Mouse (Mus musculus) MEL (cell line): ENCODE data around the gene Kank1. TPM values are rescaled to one million over a fixed set of nuclear protein-coding genes. Genes with fewer than 3 reads are reported as not detected.

Experiments used
- DNase-seq: peaks from one replicate; pipeline ENCODE4 v3.0.0; 2011; ENCODE audit warnings: low read depth, low spot score
- H3K27ac ChIP-seq: 2 replicates; pipeline ENCODE4 v1.5.1; 2012; ENCODE audit warnings: low read depth, mild to moderate bottlenecking, control low read depth, low read length, moderate library complexity; ENCODE audit not compliant: control insufficient read depth
- H3K27me3 ChIP-seq, 2 experiments: fragments of 150-350 bp in 1 of 2; sonication (generic) in 1 of 2; 2 replicates each; pipeline ENCODE4 v1.6.1; 2012; ENCODE audit warnings: low read length in 2 of 2, mild to moderate bottlenecking in 2 of 2, improper control_type of control experiment in 1 of 2, moderate library complexity in 1 of 2; ENCODE audit not compliant: insufficient read depth in 2 of 2, control insufficient read depth in 1 of 2
- H3K36me3 ChIP-seq, 2 experiments: 2 replicates each; pipeline ENCODE4 v1.6.1; 2012 to 2014; ENCODE audit warnings: low read length in 2 of 2, improper control_type of control experiment in 1 of 2, inconsistent platforms in 1 of 2, mild to moderate bottlenecking in 1 of 2; ENCODE audit not compliant: insufficient read depth in 2 of 2, control insufficient read depth in 1 of 2
- H3K4me1 ChIP-seq, 2 experiments: fragments of 150-350 bp in 1 of 2; sonication (generic) in 1 of 2; 2 replicates each; pipeline ENCODE4 v1.6.1; 2012; ENCODE audit warnings: low read length in 2 of 2, improper control_type of control experiment in 1 of 2, mild to moderate bottlenecking in 1 of 2; ENCODE audit not compliant: insufficient read depth in 2 of 2, control insufficient read depth in 1 of 2
- H3K4me3 ChIP-seq, 2 experiments: fragments of 150-350 bp in 1 of 2; sonication (generic) in 1 of 2; 2 replicates each; pipeline ENCODE4 v1.5.1; 2012; ENCODE audit warnings: low read depth in 2 of 2, low read length in 2 of 2, mild to moderate bottlenecking in 2 of 2, moderate library complexity in 2 of 2, control low read depth in 1 of 2, improper control_type of control experiment in 1 of 2; ENCODE audit not compliant: control insufficient read depth in 1 of 2, insufficient read depth in 1 of 2
- H3K79me2 ChIP-seq: 2 replicates; pipeline ENCODE4 v1.6.1; 2012; ENCODE audit warnings: mild to moderate bottlenecking, low read length, moderate library complexity; ENCODE audit not compliant: control insufficient read depth, poor library complexity, insufficient read depth
- H3K9ac ChIP-seq: 2 replicates; pipeline ENCODE4 v1.6.1; 2012; ENCODE audit warnings: low read depth, mild to moderate bottlenecking, control low read depth, low read length, moderate library complexity; ENCODE audit not compliant: control insufficient read depth, poor library complexity, severe bottlenecking
- H3K9me3 ChIP-seq: fragments of 150-350 bp; sonication (generic); replicated peaks from 2 replicates; pipeline ENCODE4 v1.6.1; 2012; ENCODE audit warnings: mild to moderate bottlenecking, low read length, improper control_type of control experiment, moderate library complexity; ENCODE audit not compliant: insufficient read depth
- CHD1 ChIP-seq: IDR thresholded peaks from 2 replicates; pipeline ENCODE4 v1.6.1; 2012; ENCODE audit warnings: low read depth, mild to moderate bottlenecking, inconsistent platforms, low read length, improper control_type of control experiment
- CTCF ChIP-seq, 3 experiments: IDR thresholded peaks in 2 of 3; conservative IDR thresholded peaks in 1 of 3; 2 replicates each; pipeline ENCODE4 v1.5.1; 2011 to 2012; ENCODE audit warnings: low read length in 3 of 3, low read depth in 2 of 3, mild to moderate bottlenecking in 2 of 3, improper control_type of control experiment in 1 of 3, inconsistent platforms in 1 of 3, mixed read lengths in 1 of 3, moderate library complexity in 1 of 3; ENCODE audit not compliant: control insufficient read depth in 1 of 3, insufficient read depth in 1 of 3, poor library complexity in 1 of 3, severe bottlenecking in 1 of 3
- ETS1 ChIP-seq: IDR thresholded peaks from 2 replicates; pipeline ENCODE4 v1.6.1; 2012; ENCODE audit warnings: low read depth, mild to moderate bottlenecking, inconsistent platforms, low read length, improper control_type of control experiment, moderate library complexity
- GABPA ChIP-seq: IDR thresholded peaks from 2 replicates; pipeline ENCODE4 v1.6.1; 2012; ENCODE audit warnings: low read depth, mild to moderate bottlenecking, inconsistent platforms, low read length, improper control_type of control experiment, moderate library complexity
- GATA1 ChIP-seq: IDR thresholded peaks from 2 replicates; pipeline ENCODE4 v1.6.1; 2011; ENCODE audit warnings: low read depth, low read length, improper control_type of control experiment
- HCFC1 ChIP-seq: IDR thresholded peaks from 2 replicates; pipeline ENCODE4 v1.6.1; 2012; ENCODE audit warnings: low read depth, mild to moderate bottlenecking, inconsistent platforms, low read length, improper control_type of control experiment, moderate library complexity
- JUND ChIP-seq: IDR thresholded peaks from 2 replicates; pipeline ENCODE4 v1.6.1; 2011; ENCODE audit warnings: low read depth, mild to moderate bottlenecking, improper control_type of control experiment, low read length
- KAT2A ChIP-seq: conservative IDR thresholded peaks from 2 replicates; pipeline ENCODE4 v1.6.1; 2012; ENCODE audit warnings: low read depth, low read length, improper control_type of control experiment, inconsistent platforms
- MAFK ChIP-seq: IDR thresholded peaks from 2 replicates; pipeline ENCODE4 v1.6.1; 2011; ENCODE audit warnings: low read depth, mild to moderate bottlenecking, low read length, improper control_type of control experiment, borderline replicate concordance
- MAX ChIP-seq: IDR thresholded peaks from 2 replicates; pipeline ENCODE4 v1.6.1; 2011; ENCODE audit warnings: low read length, improper control_type of control experiment
- MAZ ChIP-seq: IDR thresholded peaks from 2 replicates; pipeline ENCODE4 v1.6.1; 2012; ENCODE audit warnings: low read depth, mild to moderate bottlenecking, inconsistent platforms, low read length, improper control_type of control experiment
- MXI1 ChIP-seq: IDR thresholded peaks from 2 replicates; pipeline ENCODE4 v1.6.1; 2011; ENCODE audit warnings: mild to moderate bottlenecking, low read depth, low read length, improper control_type of control experiment
- MYB ChIP-seq: IDR thresholded peaks from 2 replicates; pipeline ENCODE4 v1.6.1; 2011; ENCODE audit warnings: mild to moderate bottlenecking, low read depth, low read length, improper control_type of control experiment
- MYC ChIP-seq: IDR thresholded peaks from 2 replicates; pipeline ENCODE4 v1.6.1; 2011; ENCODE audit warnings: low read depth, mild to moderate bottlenecking, low read length, improper control_type of control experiment, moderate library complexity
- NRF1 ChIP-seq: IDR thresholded peaks from 2 replicates; pipeline ENCODE4 v1.6.1; 2014; ENCODE audit warnings: low read depth, mild to moderate bottlenecking, inconsistent platforms, low read length, improper control_type of control experiment, moderate library complexity; ENCODE audit not compliant: poor library complexity, insufficient read depth, severe bottlenecking
- POLR2AphosphoS2 ChIP-seq: IDR thresholded peaks from 2 replicates; pipeline ENCODE4 v1.6.1; 2011; ENCODE audit warnings: low read length, improper control_type of control experiment
- RAD21 ChIP-seq: IDR thresholded peaks from 2 replicates; pipeline ENCODE4 v1.6.1; 2011; ENCODE audit warnings: mild to moderate bottlenecking, low read depth, low read length, improper control_type of control experiment
- RCOR1 ChIP-seq: IDR thresholded peaks from 2 replicates; pipeline ENCODE4 v1.6.1; 2012; ENCODE audit warnings: low read depth, mild to moderate bottlenecking, inconsistent platforms, low read length, improper control_type of control experiment
- SIN3A ChIP-seq: IDR thresholded peaks from 2 replicates; pipeline ENCODE4 v1.6.1; 2012; ENCODE audit warnings: low read length, improper control_type of control experiment, inconsistent platforms
- TBP ChIP-seq: IDR thresholded peaks from 2 replicates; pipeline ENCODE4 v1.8.0; 2011; ENCODE audit warnings: low read depth, low read length, improper control_type of control experiment
- TCF12 ChIP-seq: IDR thresholded peaks from 2 replicates; pipeline ENCODE4 v1.6.1; 2014; ENCODE audit warnings: low read depth, mild to moderate bottlenecking, inconsistent platforms, low read length, improper control_type of control experiment, moderate library complexity
- UBTF ChIP-seq: IDR thresholded peaks from 2 replicates; pipeline ENCODE4 v1.6.1; 2012; ENCODE audit warnings: low read depth, mild to moderate bottlenecking, inconsistent platforms, low read length, improper control_type of control experiment, moderate library complexity, borderline replicate concordance; ENCODE audit not compliant: insufficient read depth
- USF1 ChIP-seq: IDR thresholded peaks from 2 replicates; pipeline ENCODE4 v1.6.1; 2014; ENCODE audit warnings: low read depth, mild to moderate bottlenecking, inconsistent platforms, low read length, improper control_type of control experiment, moderate library complexity
- USF2 ChIP-seq, 2 experiments: IDR thresholded peaks; 2 replicates each; pipeline ENCODE4 v1.6.1; 2011 to 2012; ENCODE audit warnings: improper control_type of control experiment in 2 of 2, low read length in 2 of 2, borderline replicate concordance in 1 of 2, inconsistent platforms in 1 of 2, low read depth in 1 of 2, mild to moderate bottlenecking in 1 of 2; ENCODE audit not compliant: insufficient read depth in 1 of 2
- ZC3H11A ChIP-seq: IDR thresholded peaks from 2 replicates; pipeline ENCODE4 v1.6.1; 2012; ENCODE audit warnings: low read depth, mild to moderate bottlenecking, inconsistent platforms, low read length, improper control_type of control experiment
- ZMIZ1 ChIP-seq: IDR thresholded peaks from 2 replicates; pipeline ENCODE4 v1.6.1; 2012; ENCODE audit warnings: low read depth, mild to moderate bottlenecking, inconsistent platforms, low read length, improper control_type of control experiment, moderate library complexity
- ZNF384 ChIP-seq: IDR thresholded peaks from 2 replicates; pipeline ENCODE4 v1.6.1; 2012; ENCODE audit warnings: low read depth, mild to moderate bottlenecking, inconsistent platforms, low read length, improper control_type of control experiment
- polyA plus RNA-seq, 2 experiments: library from polyadenylated mRNA; stranded (reverse) in 1 of 2; unstranded in 1 of 2; fragments of >175 nt in 1 of 2; fragments of >200 nt in 1 of 2; gene quantifications; 2 replicates each; pipeline versions ENCODE4 v1.2.1 to v1.2.4; 2012; ENCODE audit warnings: low replicate concordance in 2 of 2, low read depth in 1 of 2; ENCODE audit not compliant: insufficient read length in 2 of 2, insufficient read depth in 1 of 2, missing spikeins in 1 of 2
- total RNA-seq: library from RNA; depleted of rRNA; stranded (reverse); fragments of 300-350 nt; gene quantifications from 2 replicates; pipeline ENCODE4 v1.2.3, GENCODE M21; 2012

Gene Kank1
- total and polyA plus RNA-seq, 3 experiments = not detected

- TF ChIP-seq MAZ = no peak
- TF ChIP-seq GATA1 = no peak
- TF ChIP-seq MYC = no peak
- TF ChIP-seq HCFC1 = no peak
- TF ChIP-seq NRF1 = no peak
- TF ChIP-seq ZNF384 = no peak
- TF ChIP-seq RAD21 = no peak
- TF ChIP-seq GABPA = no peak
- no peak for TF ChIP-seq POLR2AphosphoS2
- no peak for TF ChIP-seq MAX
- TF ChIP-seq CTCF (IDR thresholded peaks at IDR 0.05 in 2 of 3, conservative IDR thresholded peaks at IDR 0.05 in 1 of 3; ENCODE audit: control insufficient read depth in 1 of 3, insufficient read depth in 1 of 3, low read depth in 2 of 3, low read length in 3 of 3, poor library complexity in 1 of 3, severe bottlenecking in 1 of 3) = no peak
- no peak for TF ChIP-seq ZC3H11A
- no peak for TF ChIP-seq MYB
- TF ChIP-seq TCF12 = no peak
- no peak for TF ChIP-seq JUND
- no peak for TF ChIP-seq USF1
- no peak for TF ChIP-seq MXI1
- TF ChIP-seq CHD1 = no peak
- no peak for TF ChIP-seq MAFK
- H3K27ac ChIP-seq = no peak overlapping the region
- no peak for DNase-seq
- no peaks in the 10 kb centered on the region for H3K27me3 ChIP-seq
- H3K4me3 ChIP-seq = no peak overlapping the region
- no peak overlapping the region for H3K9ac ChIP-seq
- H3K79me2 ChIP-seq = no peaks in the 10 kb centered on the region
- no peaks in the 10 kb centered on the region for H3K36me3 ChIP-seq
- H3K4me1 ChIP-seq = no peaks in the 10 kb centered on the region
- no peaks in the 10 kb centered on the region for H3K9me3 ChIP-seq
Measured at GRCm38 (mm10) chr19:25427886-25428285, 191.1 kb downstream of the Kank1 start.

GRCm38 (mm10) chr19:25428338-25428962 is 191.7 kb downstream of the Kank1 start:
- no peak overlapping the region for H3K9ac ChIP-seq
- no peaks in the 10 kb centered on the region for H3K79me2 ChIP-seq
- DNase-seq = no peak
- TF ChIP-seq POLR2AphosphoS2 (no peak), RAD21 (no peak), GATA1 (no peak), CTCF (IDR thresholded peaks at IDR 0.05 in 2 of 3, conservative IDR thresholded peaks at IDR 0.05 in 1 of 3; ENCODE audit: control insufficient read depth in 1 of 3, insufficient read depth in 1 of 3, low read depth in 2 of 3, low read length in 3 of 3, poor library complexity in 1 of 3, severe bottlenecking in 1 of 3) (no peak), SIN3A (no peak), JUND (no peak), RCOR1 (no peak), KAT2A (no peak), MXI1 (no peak), UBTF (no peak), USF2 (IDR thresholded peaks at IDR 0.05; ENCODE audit: borderline replicate concordance in 1 of 2, insufficient read depth in 1 of 2, low read depth in 1 of 2, low read length in 2 of 2) (no peak), MYC (no peak), TBP (no peak), ETS1 (no peak), TCF12 (no peak), GABPA (no peak), MYB (no peak), ZNF384 (no peak), ZMIZ1 (no peak)
- H3K4me1 ChIP-seq = no peaks in the 10 kb centered on the region
- H3K4me3 ChIP-seq = no peak overlapping the region
- no peaks in the 10 kb centered on the region for H3K27me3 ChIP-seq
- H3K9me3 ChIP-seq = no peaks in the 10 kb centered on the region
- H3K27ac ChIP-seq = no peak overlapping the region
- H3K36me3 ChIP-seq = no peaks in the 10 kb centered on the region
